Mouse (Mus musculus) C3H10T1/2 (cell line): ENCODE data around the gene Ildr2. TPM values are rescaled to one million over a fixed set of nuclear protein-coding genes. Genes with fewer than 3 reads are reported as not detected.

ENCODE experiments used
- polyA plus RNA-seq, 2 experiments: library from polyadenylated mRNA; unstranded; fragments of >200 nt; fragmentation: generic; extraction: Trizol; gene quantifications; one replicate each; pipeline ENCODE4 v1.2.1; 2012; ENCODE audit warnings: missing spikeins in 2 of 2

Ildr2 gene
- not detected for polyA plus RNA-seq

DNA sequence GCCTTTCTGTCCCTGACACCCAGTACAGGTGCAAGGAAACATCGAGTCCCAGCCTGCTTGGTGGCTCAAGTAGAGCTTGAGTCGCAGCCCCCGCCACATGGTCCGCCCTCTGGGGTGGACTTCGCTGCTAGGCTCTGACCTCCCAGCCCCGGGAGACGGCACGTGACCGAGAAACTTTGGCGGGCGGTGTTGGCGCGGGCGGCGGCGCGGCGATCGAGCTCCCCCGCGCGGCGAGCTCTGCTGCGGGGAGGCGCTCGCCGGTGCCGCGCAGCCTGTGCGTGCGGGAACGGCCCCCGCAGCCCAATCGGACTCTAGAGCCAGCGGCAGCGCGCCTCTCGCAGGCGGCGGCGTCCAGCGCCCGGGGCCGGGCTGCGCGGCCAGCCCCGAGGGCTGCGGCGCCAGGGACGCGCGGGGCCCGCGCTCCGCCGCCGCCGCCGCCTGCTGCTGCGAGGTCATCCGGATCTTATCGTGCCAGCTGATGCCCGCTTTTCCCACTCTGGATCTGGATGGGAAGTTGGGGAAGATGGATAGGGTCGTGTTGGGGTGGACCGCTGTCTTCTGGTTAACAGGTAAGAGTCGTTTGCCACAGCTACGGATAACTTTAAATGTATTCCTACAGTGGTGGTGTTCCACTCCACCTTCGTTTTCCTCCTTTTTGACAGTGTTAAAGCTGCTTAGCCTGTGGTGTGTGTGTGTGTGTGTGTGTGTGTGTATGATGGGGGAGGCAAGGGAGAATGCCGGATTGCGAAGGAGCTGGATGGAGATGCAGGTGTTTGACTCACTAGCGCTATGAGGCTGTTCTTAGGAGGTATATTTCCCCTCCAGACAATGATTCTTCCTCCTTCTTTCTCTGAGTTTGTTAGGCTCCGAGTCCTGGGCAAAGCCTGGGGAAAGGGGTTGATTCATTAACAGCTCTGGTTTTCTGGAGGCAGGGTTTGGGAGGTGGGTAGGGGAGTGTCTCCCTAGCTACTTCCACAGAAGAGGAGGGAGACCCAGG, at the start of gene Ildr2:
Gene Ildr2 (plus strand): TSS at position 242 of the 997 bp plus-strand sequence.

DNA sequence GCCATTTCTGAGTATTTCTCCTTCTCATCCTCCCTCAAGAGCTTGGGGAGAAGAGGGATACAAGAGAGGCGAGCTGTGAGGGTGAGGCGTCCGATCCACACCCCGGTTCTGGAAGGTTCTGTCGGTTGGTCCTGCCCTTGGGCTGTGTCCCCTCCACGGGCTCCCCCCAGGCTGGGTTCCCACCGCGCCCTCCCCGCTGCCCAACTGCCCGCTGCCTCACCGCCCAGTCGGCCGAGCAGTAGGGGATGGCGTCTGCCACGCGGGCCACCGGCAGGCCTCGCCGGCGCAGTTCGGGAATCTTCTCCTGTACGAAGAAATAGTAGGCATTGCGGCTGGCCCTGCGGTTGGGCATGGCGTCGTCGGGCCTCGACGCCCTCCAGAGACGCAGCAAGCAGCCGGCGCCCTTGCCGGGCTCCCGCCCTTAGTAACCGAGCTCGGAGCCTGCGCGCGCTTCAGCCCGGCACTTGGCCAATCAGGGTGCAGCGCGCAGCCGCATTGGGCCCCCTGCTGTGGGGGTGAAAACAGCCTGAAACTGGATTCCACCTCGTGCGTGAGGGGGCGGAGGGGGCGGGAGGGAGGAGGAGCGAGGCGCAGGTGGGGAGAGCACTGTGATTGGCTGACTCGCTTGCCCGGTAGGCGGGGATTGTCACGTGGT, 15.5 kb upstream of the Ildr2 start, which contains the start of gene Mael:
Gene Mael (minus strand): TSS at position 433 of the 655 bp plus-strand sequence.

Other genes starting within 250 kb of the Ildr2 start
- gene Dusp27, start 126.2 kb upstream of the Ildr2 start, polyA plus RNA-seq = under 1 TPM; 0.02 to 0.61 TPM
- gene Gpa33, start 123.9 kb upstream of the Ildr2 start, polyA plus RNA-seq = under 1 TPM; 0.02 to 0.05 TPM
- not detected for gene Mael, start 15.4 kb upstream of the Ildr2 start, polyA plus RNA-seq
- gene Tada1, start 125.0 kb downstream of the Ildr2 start, polyA plus RNA-seq = 10 to 100 TPM in 1 of 2 experiments, 1 to 10 TPM in 1; 4.2 to 17.5 TPM
- gene Pogk, start 155.7 kb downstream of the Ildr2 start, polyA plus RNA-seq = 1 to 10 TPM in 1 of 2 experiments, under 1 TPM in 1; 0.25 to 1.5 TPM
- gene Gm4846, start 243.4 kb downstream of the Ildr2 start, polyA plus RNA-seq = not detected